Mouse (Mus musculus) urinary bladder, adult 18-20 months (tissue): ENCODE results near the gene Pla2g12a.

ENCODE experiments used
- DNase-seq, 2 experiments: peaks; one replicate each; pipeline ENCODE4 v3.0.0; 2022; ENCODE audit warnings: low spot score in 2 of 2, mixed read lengths in 2 of 2

Pla2g12a gene

DNA sequence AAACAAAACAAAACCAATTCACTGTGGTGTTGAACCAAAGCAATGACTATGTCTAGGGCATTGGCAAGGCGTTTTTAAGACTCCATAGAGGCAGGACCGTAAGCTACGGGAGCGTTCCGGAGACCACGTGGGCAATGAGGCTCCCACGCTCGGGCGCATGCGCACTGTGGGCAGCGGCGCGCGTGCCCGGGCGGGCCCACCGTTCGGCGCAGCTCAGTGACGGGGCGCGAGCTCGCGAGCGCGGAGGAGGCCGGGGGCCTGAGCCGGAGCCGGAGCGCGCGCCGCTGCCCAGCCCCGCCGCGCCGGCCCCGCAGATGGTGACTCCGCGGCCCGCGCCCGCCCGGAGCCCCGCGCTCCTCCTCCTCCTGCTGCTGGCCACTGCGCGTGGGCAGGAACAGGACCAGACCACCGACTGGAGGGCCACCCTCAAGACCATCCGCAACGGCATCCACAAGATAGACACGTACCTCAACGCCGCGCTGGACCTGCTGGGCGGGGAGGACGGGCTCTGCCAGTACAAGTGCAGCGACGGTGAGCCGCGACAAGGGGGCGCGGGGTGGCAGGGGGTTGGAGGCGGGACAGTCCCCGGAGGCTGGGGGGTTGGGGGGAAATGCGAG lies at the start of gene Pla2g12a:
TSS of gene Pla2g12a (plus strand) at position 202 of the 617 bp plus-strand sequence.
- DNase-seq = peak; percentile 68 to 79

DNA sequence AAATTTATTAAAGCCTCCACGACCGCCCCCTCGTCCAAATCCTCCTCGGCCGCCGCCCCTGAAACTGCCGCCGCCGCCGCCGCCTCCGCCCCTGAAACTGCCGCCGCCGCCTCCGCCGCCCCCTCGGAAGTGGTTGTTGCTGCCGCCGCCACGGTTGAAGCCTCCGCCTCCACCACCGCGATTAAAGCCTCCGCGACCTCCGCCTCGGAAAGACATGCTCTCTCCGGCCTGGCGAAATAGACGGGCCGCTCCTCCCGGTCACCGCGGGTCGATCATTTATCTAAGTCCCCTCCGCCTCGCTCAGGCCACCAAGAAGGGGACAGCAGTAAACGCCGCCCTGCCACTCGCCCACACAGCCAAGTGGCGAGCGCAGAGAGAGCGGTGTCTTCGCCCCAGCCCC lies 47.8 kb upstream of the Pla2g12a start:
- DNase-seq = peak in 1 of 2 experiments; percentile 2

DNA sequence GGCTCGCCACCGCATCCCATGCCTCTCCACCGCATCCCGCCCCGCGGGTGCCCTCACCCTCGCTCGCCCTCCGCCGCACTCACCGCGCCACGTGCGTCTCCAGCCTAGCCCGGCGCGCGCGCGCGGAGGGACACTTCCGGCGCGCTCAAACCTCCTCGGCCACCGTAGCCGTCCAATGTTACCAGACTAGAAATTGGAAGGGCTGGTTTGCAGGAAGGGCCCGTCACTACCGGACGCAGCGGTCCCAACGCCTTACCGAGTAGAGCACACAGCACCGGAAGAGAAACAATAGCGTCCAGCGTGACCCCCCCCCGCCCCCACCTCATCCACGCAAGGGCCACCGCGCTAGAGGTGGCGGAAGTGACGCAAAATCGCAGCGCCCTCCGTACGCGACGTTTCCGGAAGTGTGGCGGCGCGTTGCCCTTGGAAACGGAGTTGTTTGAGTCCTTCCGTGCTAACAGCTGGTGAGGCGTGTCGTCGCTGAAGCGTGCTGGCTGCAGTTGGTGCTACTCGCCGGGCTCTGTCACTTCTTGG lies 47.3 kb upstream of the Pla2g12a start, which contains the start of gene Gar1:
TSS of gene Gar1 (minus strand) at position 362 of the 534 bp plus-strand sequence.
- DNase-seq = peak; percentile 90 to 91

- DNase-seq = no peak
These were observed 42.9 kb upstream of the Pla2g12a start, which contains the start of gene Cfi for GRCm38 (mm10) chr3:129835388-129835934. Gene Cfi (plus strand): TSS chr3:129835884.

DNA sequence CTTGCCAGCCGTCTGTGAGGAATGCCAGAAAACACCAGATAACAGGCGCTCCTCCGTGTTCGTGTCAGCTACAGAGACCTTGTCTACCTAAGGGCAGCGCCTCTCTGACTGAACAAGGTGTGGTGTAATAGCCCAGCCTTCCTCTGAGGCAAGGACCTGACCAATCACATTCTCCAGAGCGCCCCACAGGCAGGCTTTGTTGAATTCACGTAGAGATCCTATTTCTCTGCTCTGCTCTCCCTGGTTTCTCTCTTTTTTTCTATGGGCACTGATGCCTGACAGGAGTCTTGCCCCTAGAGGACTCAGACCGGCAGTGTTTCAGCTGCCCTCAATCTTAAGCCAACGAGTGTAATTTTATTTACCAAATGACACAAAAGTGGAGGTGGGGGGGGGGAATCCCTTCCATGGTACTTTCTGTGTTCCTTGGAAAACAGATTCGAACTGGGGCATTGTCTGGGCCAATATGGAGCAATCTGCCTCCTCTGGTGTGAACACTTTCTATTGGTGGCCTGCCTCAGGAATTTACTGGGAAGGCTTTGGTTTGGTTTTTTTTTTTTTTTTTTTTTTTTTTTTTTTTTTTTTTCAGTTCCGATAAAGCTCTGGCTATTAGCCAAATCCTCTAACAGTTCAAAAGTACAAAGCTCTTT lies 42.2 kb upstream of the Pla2g12a start:
- DNase-seq = peak in 1 of 2 experiments; percentile 2

DNA sequence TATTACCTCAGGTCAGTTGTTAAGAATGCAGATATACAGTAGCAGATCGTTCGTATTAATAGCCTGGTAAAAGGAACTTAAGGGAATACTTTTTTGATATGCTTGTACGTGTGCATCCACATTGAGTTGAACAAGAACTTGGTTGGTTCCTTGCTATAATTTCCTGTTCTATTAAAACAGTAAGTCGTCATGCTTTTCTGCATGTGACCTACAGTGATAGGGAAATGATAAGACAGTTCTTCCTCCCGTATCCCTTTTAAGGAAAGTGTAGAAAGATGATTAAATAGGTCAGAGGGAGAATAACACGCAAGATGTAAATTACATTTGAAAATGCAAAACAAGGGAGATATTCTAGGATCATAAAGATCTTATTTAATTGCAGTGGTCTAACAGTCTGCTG lies 41.4 kb upstream of the Pla2g12a start:
- no peak for DNase-seq

GRCm38 (mm10) chr3:129838017-129838416 lies 40.4 kb upstream of the Pla2g12a start:
- DNase-seq = no peak

- DNase-seq = no peak
These were observed 32.5 kb upstream of the Pla2g12a start for GRCm38 (mm10) chr3:129845868-129846267.

- DNase-seq = no peak
These were observed 31.6 kb upstream of the Pla2g12a start for GRCm38 (mm10) chr3:129846846-129847245.

- DNase-seq = no peak
These were observed 15.8 kb upstream of the Pla2g12a start for GRCm38 (mm10) chr3:129862592-129862991.

DNA sequence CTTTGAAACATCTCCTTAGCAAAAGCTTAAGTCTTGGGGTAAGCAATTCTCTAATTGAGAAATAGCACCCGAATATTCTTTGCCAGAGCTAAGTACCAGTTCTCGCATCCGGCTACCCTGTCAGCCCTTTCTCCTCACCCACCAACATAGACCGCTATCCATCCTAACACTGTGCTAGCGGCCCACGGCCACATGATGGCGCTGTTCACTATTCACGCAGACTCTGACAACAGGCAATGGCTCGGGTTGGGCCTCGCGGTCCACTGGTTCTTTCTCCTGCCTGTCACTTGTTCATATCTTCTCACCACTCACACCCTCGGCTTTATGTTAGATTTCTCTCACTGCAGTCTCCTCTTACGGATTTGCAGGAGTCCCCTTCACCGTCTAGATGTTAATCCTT lies 14.7 kb upstream of the Pla2g12a start:
- DNase-seq = peak; percentile 9 to 18

GRCm38 (mm10) chr3:129877327-129877726 lies 1.1 kb upstream of the Pla2g12a start:
- no peak for DNase-seq

- DNase-seq = peak in 1 of 2 experiments; percentile 14
These were observed 838 bp downstream of the Pla2g12a start for GRCm38 (mm10) chr3:129879131-129879757.

DNA sequence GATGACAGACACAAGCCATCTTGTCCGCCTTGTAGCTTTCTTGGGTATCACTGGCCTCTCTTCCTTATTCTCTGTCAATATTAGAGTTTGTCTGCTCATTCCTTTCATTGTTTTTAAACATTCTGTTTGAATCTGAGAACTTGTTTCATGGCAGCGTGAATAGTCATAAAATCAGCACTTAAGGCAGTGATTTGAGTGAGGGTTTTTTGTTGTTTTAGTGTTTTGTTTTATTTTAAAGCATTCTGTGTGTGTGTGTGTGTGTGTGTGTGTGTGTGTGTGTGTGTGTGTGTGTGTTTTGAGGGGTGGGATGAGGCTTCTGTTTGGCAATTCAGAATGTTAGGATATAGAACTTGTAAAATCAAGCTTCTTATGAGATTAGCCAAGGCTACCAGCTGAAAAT lies 1.5 kb downstream of the Pla2g12a start:
- no peak for DNase-seq

- DNase-seq = no peak
These were observed 2.7 kb downstream of the Pla2g12a start for GRCm38 (mm10) chr3:129880925-129881593.

DNA sequence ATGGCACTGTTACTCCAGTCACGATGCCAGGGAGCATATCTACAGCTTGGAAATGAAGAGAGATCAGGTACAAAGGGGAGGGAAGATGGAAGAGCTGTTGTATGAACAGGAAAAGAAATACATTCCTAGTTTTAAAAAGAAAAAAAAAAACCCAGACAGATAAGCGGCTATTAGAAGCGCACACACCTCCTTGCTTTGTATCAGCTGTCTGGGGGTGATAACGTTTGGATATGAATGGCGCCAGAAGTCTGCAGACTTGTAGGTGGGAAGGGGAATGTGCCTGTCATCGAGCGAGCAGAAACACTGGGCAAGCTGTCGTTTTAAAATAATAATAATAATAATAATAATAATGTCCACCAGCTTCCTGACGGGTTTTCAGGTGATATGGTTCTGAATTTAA lies 7.2 kb downstream of the Pla2g12a start:
- DNase-seq = no peak

DNA sequence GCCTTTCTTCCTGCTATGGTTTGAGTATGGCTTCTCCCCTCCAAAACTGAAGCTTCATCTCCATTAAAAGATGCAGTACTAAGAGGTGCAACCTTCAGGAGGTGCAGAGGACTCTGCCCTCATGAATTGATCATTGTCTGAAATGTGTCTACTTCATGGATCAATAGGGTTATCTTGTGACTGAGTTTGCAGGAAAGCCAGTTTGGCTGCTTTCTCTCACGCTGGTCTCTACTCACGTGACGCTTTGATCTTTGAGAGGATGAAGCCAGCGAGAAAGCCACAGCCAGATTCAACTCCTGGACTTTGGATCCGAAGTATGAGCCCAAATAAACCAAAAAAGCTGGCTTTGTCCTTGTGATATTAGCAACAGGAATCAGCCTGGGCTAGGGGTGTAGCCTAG lies 8.0 kb downstream of the Pla2g12a start:
- DNase-seq = no peak

DNA sequence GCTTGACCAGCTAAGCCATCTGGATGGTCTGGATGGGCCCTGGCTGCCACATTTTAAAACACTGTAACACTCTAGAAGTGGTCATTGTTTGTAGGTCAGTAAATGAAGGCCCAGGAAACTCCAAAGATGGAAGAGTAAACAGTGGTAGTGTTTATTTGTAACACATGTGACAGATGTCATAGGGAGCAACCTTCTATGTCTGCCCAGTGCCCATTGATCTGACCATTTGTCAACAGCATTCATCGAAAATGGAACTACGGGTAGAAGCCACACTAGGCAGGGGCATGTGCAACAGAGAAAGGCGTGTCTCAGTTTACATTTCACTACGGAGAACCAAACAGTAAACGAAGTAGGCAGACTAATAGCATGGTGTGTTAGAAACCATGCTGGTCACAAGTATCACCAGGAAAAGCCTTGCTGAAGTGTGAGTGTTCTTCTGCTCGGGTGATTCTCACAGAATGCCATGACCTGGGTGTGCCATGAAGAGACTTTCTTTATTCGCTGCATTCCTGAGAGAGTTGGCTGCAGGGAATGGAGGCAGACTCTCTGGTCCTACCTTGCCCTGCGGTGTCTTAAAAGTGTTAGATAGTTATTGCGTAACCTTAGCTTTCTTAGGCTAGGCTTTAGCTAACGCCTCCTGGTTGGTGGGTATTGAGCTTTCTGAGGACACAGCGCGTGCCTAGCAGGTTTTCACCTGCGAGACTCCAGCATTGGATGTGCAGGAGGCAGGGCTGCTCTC lies 9.5 kb downstream of the Pla2g12a start:
- DNase-seq = no peak

GRCm38 (mm10) chr3:129892003-129892402 lies 13.6 kb downstream of the Pla2g12a start:
- DNase-seq = no peak

DNA sequence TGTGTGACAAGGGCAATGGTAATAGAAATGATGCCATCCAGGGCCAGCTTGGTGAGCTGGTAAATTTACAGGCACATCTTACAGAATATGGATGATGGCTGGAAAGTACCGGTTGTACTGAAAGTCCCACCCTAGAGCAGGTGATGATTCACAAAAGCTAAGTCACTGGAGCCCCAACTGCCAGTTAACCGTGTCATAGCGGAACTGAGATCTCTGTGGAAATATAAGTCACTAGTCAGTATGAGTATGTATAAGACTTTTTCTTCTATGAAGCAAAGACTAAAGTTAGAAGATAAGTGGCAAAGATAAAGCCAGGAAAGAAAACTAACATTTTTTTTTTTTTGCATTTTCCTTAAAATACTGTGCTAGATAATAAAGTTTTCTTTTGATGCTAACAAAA lies 14.7 kb downstream of the Pla2g12a start:
- no peak for DNase-seq

- no peak for DNase-seq
These were observed 18.2 kb downstream of the Pla2g12a start for GRCm38 (mm10) chr3:129896591-129896990.
